Mouse (Mus musculus): ENCODE measurements around the gene Rsbn1.
A peak's percentile ranks its signal among the peaks of the same experiment; 100 is the strongest.

Rsbn1 gene

GRCm38 (mm10) chr3:103914010-103914669 is at the start of gene Rsbn1:
Gene Rsbn1 (plus strand): TSS chr3:103914120.
- peak; percentile 97 for DNase-seq

DNA sequence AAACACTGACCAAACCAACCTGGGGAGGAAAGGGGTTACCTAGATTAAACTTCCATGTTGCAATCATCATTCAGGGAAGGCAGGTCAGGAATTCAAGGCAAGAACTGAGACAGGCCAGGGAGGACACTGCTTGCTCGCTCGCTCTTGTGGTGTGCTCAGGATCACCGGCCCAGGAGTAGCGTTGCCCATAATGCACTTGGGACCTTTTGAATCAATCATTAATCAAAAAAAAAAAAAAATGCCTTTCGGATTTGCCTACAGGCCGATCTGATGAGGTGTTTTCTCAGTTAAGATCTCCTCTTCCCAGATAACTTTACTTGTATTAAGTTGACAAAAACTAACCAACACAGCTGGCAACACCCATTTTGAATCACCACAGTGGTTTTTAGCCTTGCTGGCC is 49.7 kb upstream of the Rsbn1 start:
- DNase-seq: no peak

GRCm38 (mm10) chr3:103867424-103867971 is 46.4 kb upstream of the Rsbn1 start:
- no peak for DNase-seq

DNA sequence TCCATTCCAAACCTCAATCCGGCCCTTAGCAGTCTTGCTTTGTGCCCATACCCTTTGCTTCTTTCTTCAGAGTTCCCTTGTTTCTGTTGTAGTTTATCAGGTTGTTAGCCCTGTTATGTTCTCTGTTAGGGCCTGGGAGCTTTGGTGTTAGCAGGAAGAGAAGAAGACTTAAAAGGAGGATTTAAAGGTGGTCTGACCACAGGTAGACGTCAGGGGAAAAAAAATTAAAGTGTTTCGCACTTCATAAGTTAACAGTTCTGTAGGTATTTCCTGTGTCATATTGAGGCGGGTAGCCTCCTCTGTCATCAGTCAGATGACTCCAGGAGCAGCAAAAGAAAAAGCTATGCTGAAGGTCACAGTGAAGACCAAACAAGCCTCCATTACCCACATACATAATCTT is 45.9 kb upstream of the Rsbn1 start:
- no peak for DNase-seq

GRCm38 (mm10) chr3:103872663-103873098 is 41.2 kb upstream of the Rsbn1 start:
- no peak for DNase-seq

DNA sequence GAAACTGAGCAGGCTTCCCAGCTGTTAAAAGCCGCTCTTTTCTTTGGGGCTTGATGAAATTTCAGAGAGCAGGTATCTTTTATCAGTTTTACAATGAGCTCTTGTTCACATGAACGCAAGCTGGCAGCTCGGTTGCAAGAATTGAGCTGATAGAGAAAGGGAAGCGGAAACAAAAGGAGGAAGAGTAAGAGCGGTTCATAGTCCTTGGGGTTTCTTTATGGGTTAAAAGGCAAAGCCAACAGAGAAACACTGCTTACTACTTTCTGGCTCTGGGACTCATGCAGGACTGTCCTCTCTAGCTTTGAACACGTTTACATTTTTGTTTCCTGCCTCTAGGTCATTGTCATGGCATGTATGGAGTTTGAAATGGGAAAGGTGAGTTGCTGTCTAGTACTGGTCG is 39.6 kb upstream of the Rsbn1 start:
- DNase-seq: no peak

DNA sequence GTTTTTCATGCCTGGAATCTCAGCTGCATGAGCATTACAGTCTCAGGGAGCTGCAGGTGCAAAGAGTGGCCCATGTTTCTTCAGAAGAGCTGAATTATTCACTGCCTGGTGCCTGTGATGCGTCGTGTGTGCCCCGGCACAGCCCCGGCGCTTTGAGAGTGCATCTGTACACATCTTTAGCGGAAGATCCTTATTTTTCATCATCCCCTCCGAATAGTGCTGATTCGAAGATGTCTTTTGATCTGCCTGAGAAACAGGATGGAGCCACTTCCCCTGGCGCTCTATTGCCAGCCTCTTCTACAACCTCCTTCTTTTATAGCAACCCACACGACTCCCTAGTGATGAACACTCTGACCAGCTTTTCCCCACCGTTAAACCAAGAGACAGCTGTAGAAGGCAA is 28.0 kb upstream of the Rsbn1 start:
- DNase-seq: no peak

DNA sequence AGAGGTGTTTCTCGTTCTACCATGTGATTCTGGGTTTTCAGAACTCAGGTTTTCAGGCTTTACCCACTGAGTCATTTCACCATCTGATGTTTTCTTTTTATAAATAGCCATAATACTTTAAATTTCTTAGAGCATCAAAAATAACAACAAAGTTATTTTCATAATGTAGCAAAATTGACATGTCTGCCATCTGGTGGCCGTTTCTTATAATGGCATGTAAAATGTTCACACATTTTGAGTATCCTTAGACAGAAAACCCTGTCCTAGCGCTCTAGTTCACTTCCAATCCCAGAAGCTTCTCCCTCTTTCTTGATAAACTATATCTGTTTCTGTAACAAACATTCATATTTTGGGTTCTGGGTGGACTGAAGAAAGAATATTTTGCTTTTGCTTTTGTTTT is 26.3 kb upstream of the Rsbn1 start:
- DNase-seq: peak; percentile 76 to 81

- no peak for DNase-seq
These were observed 20.5 kb upstream of the Rsbn1 start for GRCm38 (mm10) chr3:103893374-103893773.

GRCm38 (mm10) chr3:103904705-103905104 is 9.2 kb upstream of the Rsbn1 start:
- DNase-seq: peak; percentile 80

GRCm38 (mm10) chr3:103907335-103908030 is 6.4 kb upstream of the Rsbn1 start:
- no peak for DNase-seq

DNA sequence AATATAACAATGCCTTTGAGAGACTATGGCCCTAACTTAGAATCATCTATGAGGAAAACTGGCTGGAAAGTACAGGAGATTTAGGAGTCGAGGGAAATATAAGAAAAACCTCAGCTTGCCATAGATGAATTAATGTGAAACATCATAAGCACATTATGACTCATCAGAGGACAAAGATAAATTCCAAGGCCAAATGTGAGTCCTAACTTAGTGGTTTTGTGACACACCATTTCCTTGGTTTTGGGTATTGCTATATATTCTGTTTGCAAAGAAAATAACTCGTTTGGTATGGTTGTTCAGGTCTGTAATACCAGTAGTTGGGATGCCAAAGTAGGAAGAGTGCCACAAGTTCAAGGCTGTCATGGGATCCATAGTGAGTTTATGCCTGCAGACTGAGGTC is 5.1 kb upstream of the Rsbn1 start:
- no peak for DNase-seq

- peak in 1 of 2 experiments; percentile 32 for DNase-seq
These were observed 414 bp upstream of the Rsbn1 start for GRCm38 (mm10) chr3:103913451-103913961.

DNA sequence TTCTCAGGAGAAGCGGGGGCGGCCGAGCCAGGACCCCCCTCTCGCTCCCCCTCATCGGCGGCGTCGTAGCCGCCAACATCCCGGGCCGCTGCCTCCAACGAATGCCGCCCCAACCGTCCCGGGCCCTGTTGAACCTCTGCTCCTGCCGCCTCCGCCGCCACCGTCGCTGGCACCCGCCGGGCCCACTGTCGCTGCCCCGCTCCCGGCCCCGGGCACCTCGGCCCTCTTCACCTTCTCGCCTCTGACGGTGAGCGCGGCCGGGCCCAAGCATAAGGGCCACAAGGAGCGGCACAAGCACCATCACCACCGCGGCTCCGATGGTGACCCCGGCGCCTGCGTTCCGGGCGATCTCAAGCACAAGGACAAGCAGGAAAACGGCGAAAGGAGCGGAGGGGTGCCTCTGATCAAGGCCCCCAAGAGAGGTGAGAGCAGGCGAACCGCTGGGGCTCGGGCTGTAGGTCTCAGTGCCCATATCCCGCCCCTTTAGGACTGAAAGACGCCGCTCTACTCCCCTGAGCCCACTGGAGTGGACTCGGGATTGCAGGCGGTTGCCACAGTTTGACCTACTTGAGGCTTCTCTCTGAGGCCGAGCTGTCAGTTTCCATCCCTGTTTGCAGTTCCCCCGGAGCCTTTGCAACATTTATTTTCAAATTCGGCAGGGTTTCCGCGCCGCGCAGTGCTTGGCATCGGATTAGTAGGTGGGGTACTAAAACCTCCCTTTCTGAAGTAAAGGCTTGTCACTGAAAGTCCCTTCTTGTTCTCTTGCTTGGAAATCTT is 1.0 kb downstream of the Rsbn1 start:
- DNase-seq: no peak

DNA sequence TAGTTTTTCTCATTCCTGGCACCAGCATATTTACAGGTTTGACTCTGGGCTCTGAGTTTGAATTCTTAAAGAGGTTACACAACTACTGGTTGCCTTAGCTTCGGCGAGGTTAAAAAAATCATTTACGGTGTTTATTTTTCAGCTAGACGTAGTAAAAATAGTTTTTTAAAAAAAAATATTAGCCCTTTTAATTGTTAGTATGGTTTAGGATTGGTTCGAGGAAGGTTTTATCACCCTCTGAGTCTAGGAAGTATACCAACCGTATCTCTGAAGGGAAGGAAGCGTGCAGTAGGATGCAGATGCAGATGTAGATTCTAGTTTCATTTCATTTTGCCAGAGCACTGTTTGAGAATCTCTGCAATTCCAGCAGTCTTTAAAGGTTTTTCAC is 1.6 kb downstream of the Rsbn1 start:
- DNase-seq: no peak

GRCm38 (mm10) chr3:103916205-103916838 is 2.4 kb downstream of the Rsbn1 start:
- DNase-seq: no peak

GRCm38 (mm10) chr3:103916839-103917237 is 2.9 kb downstream of the Rsbn1 start:
- DNase-seq: no peak

- no peak for DNase-seq
These were observed 6.2 kb downstream of the Rsbn1 start for GRCm38 (mm10) chr3:103920094-103920493.

- DNase-seq: no peak
These were observed 11.4 kb downstream of the Rsbn1 start for GRCm38 (mm10) chr3:103925302-103925701.

DNA sequence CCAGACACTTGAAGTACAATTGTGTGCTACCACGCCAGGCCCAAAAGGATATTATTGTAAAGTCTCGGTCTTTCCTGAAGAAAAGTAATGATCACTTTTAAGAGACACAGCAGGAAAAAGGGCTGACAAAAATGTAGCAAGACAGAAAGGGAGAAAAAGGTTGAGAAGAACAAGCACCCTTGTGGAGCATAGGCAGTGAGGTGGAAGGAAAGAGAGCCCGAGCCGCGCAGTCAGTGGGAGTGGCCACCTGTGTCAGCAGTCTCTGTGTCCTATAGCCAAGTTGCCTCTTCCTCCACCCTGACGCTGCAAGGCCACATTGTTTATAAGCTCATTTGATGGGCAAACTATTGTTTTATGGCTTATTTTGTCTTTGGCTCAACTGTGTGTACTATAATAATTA is 13.6 kb downstream of the Rsbn1 start:
- DNase-seq: peak; percentile 34 to 49

DNA sequence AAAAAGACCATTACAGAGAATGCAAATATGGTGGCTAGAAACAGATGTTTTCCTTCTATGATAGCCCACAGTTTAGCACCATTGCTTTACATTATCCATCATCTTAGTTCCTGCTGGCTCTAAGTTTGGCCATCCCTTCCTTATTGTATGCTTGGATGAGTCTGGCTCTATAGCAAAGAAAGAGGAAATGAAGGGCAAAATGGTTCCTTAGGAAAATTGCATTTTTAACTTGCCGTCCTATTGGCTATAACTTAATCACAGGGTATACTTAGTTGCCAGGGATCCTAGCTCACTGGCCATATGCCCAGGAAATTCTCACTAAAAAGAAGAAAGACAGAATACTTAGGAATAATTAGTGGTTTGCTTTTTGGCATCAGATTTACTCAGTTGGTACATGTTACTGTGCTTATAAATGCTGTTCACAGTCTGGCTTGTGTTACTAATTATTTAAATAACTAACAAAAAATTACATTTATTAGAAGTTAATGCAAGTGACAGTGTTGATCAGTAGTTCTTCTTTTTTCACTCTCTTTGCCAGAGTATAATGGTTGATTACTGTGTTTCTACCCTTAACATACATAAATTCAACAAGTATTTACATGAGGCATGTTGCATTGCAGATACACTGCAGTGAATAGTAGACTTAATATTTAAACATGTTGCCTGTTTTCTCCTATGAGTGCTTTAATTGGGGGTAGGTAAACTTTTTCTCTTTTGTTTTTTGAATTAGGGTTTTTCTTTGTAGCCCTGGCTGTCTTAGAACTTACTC is 31.1 kb downstream of the Rsbn1 start:
- peak in 1 of 2 experiments; percentile 28 for DNase-seq

DNA sequence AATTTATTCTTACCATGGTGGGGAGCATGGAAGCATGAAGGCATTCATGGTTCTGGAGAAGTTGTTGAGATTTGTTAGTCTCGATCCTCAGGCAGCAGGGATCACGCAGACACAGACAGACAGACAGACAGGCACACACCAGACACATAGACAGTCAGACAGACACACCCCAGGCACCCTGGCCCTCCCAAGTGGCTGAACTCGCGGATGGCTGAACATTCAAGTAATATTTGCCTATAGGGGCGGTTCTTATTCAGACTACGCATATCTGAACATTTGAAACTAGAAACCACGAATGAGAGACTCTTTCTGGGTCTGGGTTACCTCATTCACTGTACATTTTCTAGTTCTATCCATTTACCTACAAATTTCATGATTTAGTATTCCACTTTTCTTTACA is 34.7 kb downstream of the Rsbn1 start:
- DNase-seq: no peak

Data from cerebellum, postnatal 14 days (tissue).